In genomic region chr7:57538565-57538964, GRCm38 (mm10) we compare ENCODE assay signal across 8 mouse cellular contexts. TPM values are rescaled to one million over a fixed set of nuclear protein-coding genes. Genes with fewer than 3 reads are reported as not detected.
DNase-seq lines count a peak whose midpoint lies in the region; ATAC-seq and TF ChIP-seq lines count a peak whose summit lies in the region.

No protein-coding gene starts in this region.

- no peak overlapping the region for H3K4me3 ChIP-seq in kidney, embryonic 14.5 days (ENCODE audit: low read length)
- H3K4me3 ChIP-seq in ES-E14 (ENCODE audit: insufficient read depth in 1 of 2, low read depth in 1 of 2, low read length in 2 of 2, poor library complexity in 1 of 2, severe bottlenecking in 1 of 2): no peak overlapping the region
- no peak overlapping the region for H3K4me3 ChIP-seq in limb, embryonic 10.5 days

- peak; percentile 49; the same call in 1 of the 2 replicates for ATAC-seq in kidney, embryonic 14.5 days (ENCODE audit: low FRiP score, low TSS enrichment)

- DNase-seq in kidney, postnatal 10 days: no peak
- DNase-seq in ES-E14 (ENCODE audit: low read depth, low spot score): peak; percentile 64
- peak; percentile 5 to 12 for DNase-seq in cerebellum, postnatal 25 days
- DNase-seq in limb, embryonic 10.5 days (ENCODE audit: low spot score): peak; percentile 30
- DNase-seq in thymus, postnatal 14 days: no peak
- DNase-seq in spleen, postnatal 10 days (ENCODE audit: low spot score in 2 of 2): no peak
- no peak for DNase-seq in lung, postnatal 4 days

- H3K27ac ChIP-seq in kidney, embryonic 14.5 days (ENCODE audit: low read depth, low read length): no peak overlapping the region
- H3K27ac ChIP-seq in ES-E14 (ENCODE audit: insufficient read depth, low read depth, low read length, poor library complexity, severe bottlenecking): no peak overlapping the region
- no peak overlapping the region for H3K27ac ChIP-seq in limb, embryonic 10.5 days

- no peak overlapping the region for H3K9ac ChIP-seq in kidney, embryonic 14.5 days (ENCODE audit: low read depth, low read length)
- H3K9ac ChIP-seq in ES-E14 (ENCODE audit: insufficient read depth, low read depth, low read length, poor library complexity, severe bottlenecking): no peak overlapping the region

- in situ Hi-C loops in ES-E14 (cut with MboI; ENCODE audit: low sequenced_read_pairs in 2 of 2, unreplicated experiment in 2 of 2): no loop called here

- no peaks in the 10 kb centered on the region for H3K36me3 ChIP-seq in kidney, embryonic 14.5 days (ENCODE audit: control insufficient read depth, insufficient read depth, low read length)
- no peaks in the 10 kb centered on the region for H3K36me3 ChIP-seq in ES-E14 (ENCODE audit: control insufficient read depth, insufficient read depth, low read length, poor library complexity, severe bottlenecking)
- no peaks in the 10 kb centered on the region for H3K36me3 ChIP-seq in limb, embryonic 10.5 days

- no peaks in the 10 kb centered on the region for H3K4me1 ChIP-seq in kidney, embryonic 14.5 days (ENCODE audit: control insufficient read depth, insufficient read depth, low read length)
- no peaks in the 10 kb centered on the region for H3K4me1 ChIP-seq in ES-E14 (ENCODE audit: control insufficient read depth in 2 of 2, insufficient read depth in 2 of 2, low read length in 2 of 2, poor library complexity in 1 of 2)
- H3K4me1 ChIP-seq in limb, embryonic 10.5 days: no peaks in the 10 kb centered on the region

- WGBS in kidney, embryonic 14.5 days: 22% methylated on average over 7 of the region's 7 CpGs
- WGBS in limb, embryonic 10.5 days: 22% methylated on average over 7 of the region's 7 CpGs

- H3K9me3 ChIP-seq in kidney, embryonic 14.5 days (ENCODE audit: control insufficient read depth, low read length): no peaks in the 10 kb centered on the region
- H3K9me3 ChIP-seq in ES-E14 (ENCODE audit: control insufficient read depth, insufficient read depth, low read depth, low read length): no peaks in the 10 kb centered on the region
- no peaks in the 10 kb centered on the region for H3K9me3 ChIP-seq in limb, embryonic 10.5 days (replicated peaks)

- H3K27me3 ChIP-seq in kidney, embryonic 14.5 days (ENCODE audit: control insufficient read depth, insufficient read depth, low read length): no peaks in the 10 kb centered on the region
- H3K27me3 ChIP-seq in limb, embryonic 10.5 days (ENCODE audit: low read depth, poor library complexity, severe bottlenecking): no peaks in the 10 kb centered on the region

- no peak overlapping the region for H3K4me2 ChIP-seq in kidney, embryonic 14.5 days (replicated peaks; ENCODE audit: low read depth, low read length)

TF ChIP-seq in ES-E14, 5 proteins besides CTCF, POLR2A, EP300 and RAD21:
- no peak for TF ChIP-seq ZNF384 (IDR thresholded peaks at IDR 0.05; ENCODE audit: low read depth, low read length)
- TF ChIP-seq CHD2 (IDR thresholded peaks at IDR 0.05; ENCODE audit: low read depth, low read length): no peak
- TF ChIP-seq HCFC1 (IDR thresholded peaks at IDR 0.05; ENCODE audit: borderline replicate concordance, insufficient read depth, low read length): no peak
- no peak; the same call in 1 of the 2 replicates for TF ChIP-seq ZC3H11A (IDR thresholded peaks at IDR 0.05; ENCODE audit: borderline replicate concordance, low read depth, low read length)
- no peak for TF ChIP-seq MAFK (IDR thresholded peaks at IDR 0.05; ENCODE audit: insufficient read depth, low read depth, low read length)

RNA-seq across cellular contexts. Expression of gene Gabra5, which starts 28.7 kb away (rescaled TPM):
- 0.26 and 0.43 TPM in 2 replicates for polyA plus RNA-seq in kidney, embryonic 14.5 days (2014; fragmentation: Nextera tagmentation; extraction: Ambion mirVana)
- total RNA-seq in ES-E14 (2012; rRNA removed): 0.48 and 0.49 TPM in 2 replicates
- polyA plus RNA-seq in limb, embryonic 10.5 days (2016; fragmentation: Nextera tagmentation; extraction: Ambion mirVana): 0.08 and 0.15 TPM in 2 replicates

Comparison
In these comparisons a context has a peak if more than half of its experiments do, and no peak if none do; other contexts are left out.
1. DNase-seq: peak in ES-E14 (single experiment), cerebellum, postnatal 25 days (2 of 2) and limb, embryonic 10.5 days (single experiment); none in kidney, postnatal 10 days (single experiment), thymus, postnatal 14 days (single experiment), spleen, postnatal 10 days (0 of 2) and lung, postnatal 4 days (0 of 2).